Mouse (Mus musculus): ENCODE measurements around the gene Esrrg. TPM values are rescaled to one million over a fixed set of nuclear protein-coding genes. Genes with fewer than 3 reads are reported as not detected.

The Esrrg gene
- polyA plus RNA-seq, 1 experiment, result 1.0 TPM

- Histone ChIP-seq H3K27ac (ENCODE audit: control insufficient read depth, insufficient read depth, low read length) (no peak overlapping the region), H3K4me1 (replicated peaks; ENCODE audit: control insufficient read depth, insufficient read depth, low read length) (no peaks in the 10 kb centered on the region), H3K36me3 (ENCODE audit: control insufficient read depth, insufficient read depth, low read length) (no peaks in the 10 kb centered on the region), H3K27me3 (ENCODE audit: control insufficient read depth, insufficient read depth, low read length) (no peaks in the 10 kb centered on the region), H3K4me3 (ENCODE audit: control insufficient read depth, insufficient read depth, low read length) (no peak overlapping the region)
- TF ChIP-seq POLR2A (IDR thresholded peaks at IDR 0.05; ENCODE audit: control insufficient read depth, extremely low read depth, insufficient read depth, low read length, poor library complexity), result no peak
- TF ChIP-seq CTCF (IDR thresholded peaks at IDR 0.05; ENCODE audit: borderline replicate concordance, control insufficient read depth, extremely low read depth, insufficient read depth, low read length, poor library complexity), result no peak
- DNase-seq, result no peak
- 94% methylated on average over 9 of the region's 9 CpGs for WGBS
Measured at GRCm38 (mm10) chr1:187698201-187698600, 89.6 kb downstream of the Esrrg start.

GRCm38 (mm10) chr1:187700963-187701362 is 92.4 kb downstream of the Esrrg start:
- no peak for DNase-seq
- 63% methylated on average over 2 of the region's 2 CpGs for WGBS
- H3K27ac ChIP-seq (ENCODE audit: control insufficient read depth, insufficient read depth, low read length), result no peak overlapping the region
- TF ChIP-seq CTCF (IDR thresholded peaks at IDR 0.05; ENCODE audit: borderline replicate concordance, control insufficient read depth, extremely low read depth, insufficient read depth, low read length, poor library complexity), result no peak
- TF ChIP-seq POLR2A (IDR thresholded peaks at IDR 0.05; ENCODE audit: control insufficient read depth, extremely low read depth, insufficient read depth, low read length, poor library complexity), result no peak
- H3K36me3 ChIP-seq (ENCODE audit: control insufficient read depth, insufficient read depth, low read length), result no peaks in the 10 kb centered on the region
- no peaks in the 10 kb centered on the region for H3K27me3 ChIP-seq (ENCODE audit: control insufficient read depth, insufficient read depth, low read length)
- H3K4me1 ChIP-seq (replicated peaks; ENCODE audit: control insufficient read depth, insufficient read depth, low read length), result no peaks in the 10 kb centered on the region
- no peak overlapping the region for H3K4me3 ChIP-seq (ENCODE audit: control insufficient read depth, insufficient read depth, low read length)

GRCm38 (mm10) chr1:187704921-187705320 is 96.3 kb downstream of the Esrrg start:
- Histone ChIP-seq H3K4me1 (replicated peaks; ENCODE audit: control insufficient read depth, insufficient read depth, low read length) (no peaks in the 10 kb centered on the region), H3K36me3 (ENCODE audit: control insufficient read depth, insufficient read depth, low read length) (no peaks in the 10 kb centered on the region), H3K4me3 (ENCODE audit: control insufficient read depth, insufficient read depth, low read length) (no peak overlapping the region), H3K27me3 (ENCODE audit: control insufficient read depth, insufficient read depth, low read length) (no peaks in the 10 kb centered on the region), H3K27ac (ENCODE audit: control insufficient read depth, insufficient read depth, low read length) (no peak overlapping the region)
- DNase-seq, result no peak
- TF ChIP-seq CTCF (IDR thresholded peaks at IDR 0.05; ENCODE audit: borderline replicate concordance, control insufficient read depth, extremely low read depth, insufficient read depth, low read length, poor library complexity) (no peak), POLR2A (IDR thresholded peaks at IDR 0.05; ENCODE audit: control insufficient read depth, extremely low read depth, insufficient read depth, low read length, poor library complexity) (no peak)
- WGBS, result 92% methylated on average over 4 of the region's 4 CpGs

DNA sequence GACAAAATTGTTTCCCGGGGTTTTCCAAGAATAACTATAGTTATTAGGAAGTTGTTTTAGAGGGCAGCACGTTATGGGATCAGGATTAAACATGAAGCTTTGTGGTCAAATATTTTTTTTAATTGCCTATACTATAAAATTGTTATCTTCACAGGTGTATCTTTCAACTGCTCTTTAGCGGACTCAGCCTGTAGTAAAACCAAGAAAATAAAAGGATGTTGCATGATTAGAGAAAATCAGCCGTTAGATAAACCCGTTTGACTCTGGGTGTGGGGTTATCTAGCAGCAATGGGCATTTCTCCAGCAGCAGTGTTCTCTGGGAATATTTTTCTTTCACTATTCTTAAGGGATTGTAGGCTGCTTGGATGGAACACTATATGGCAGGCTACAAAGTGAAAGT is 96.8 kb downstream of the Esrrg start:
- WGBS, result 82% methylated on average over 5 of the region's 5 CpGs
- no peak for TF ChIP-seq CTCF (IDR thresholded peaks at IDR 0.05; ENCODE audit: borderline replicate concordance, control insufficient read depth, extremely low read depth, insufficient read depth, low read length, poor library complexity)
- TF ChIP-seq POLR2A (IDR thresholded peaks at IDR 0.05; ENCODE audit: control insufficient read depth, extremely low read depth, insufficient read depth, low read length, poor library complexity), result no peak
- Histone ChIP-seq H3K4me1 (replicated peaks; ENCODE audit: control insufficient read depth, insufficient read depth, low read length) (no peaks in the 10 kb centered on the region), H3K36me3 (ENCODE audit: control insufficient read depth, insufficient read depth, low read length) (no peaks in the 10 kb centered on the region), H3K4me3 (ENCODE audit: control insufficient read depth, insufficient read depth, low read length) (no peak overlapping the region), H3K27ac (ENCODE audit: control insufficient read depth, insufficient read depth, low read length) (no peak overlapping the region), H3K27me3 (ENCODE audit: control insufficient read depth, insufficient read depth, low read length) (no peaks in the 10 kb centered on the region)
- no peak for DNase-seq

DNA sequence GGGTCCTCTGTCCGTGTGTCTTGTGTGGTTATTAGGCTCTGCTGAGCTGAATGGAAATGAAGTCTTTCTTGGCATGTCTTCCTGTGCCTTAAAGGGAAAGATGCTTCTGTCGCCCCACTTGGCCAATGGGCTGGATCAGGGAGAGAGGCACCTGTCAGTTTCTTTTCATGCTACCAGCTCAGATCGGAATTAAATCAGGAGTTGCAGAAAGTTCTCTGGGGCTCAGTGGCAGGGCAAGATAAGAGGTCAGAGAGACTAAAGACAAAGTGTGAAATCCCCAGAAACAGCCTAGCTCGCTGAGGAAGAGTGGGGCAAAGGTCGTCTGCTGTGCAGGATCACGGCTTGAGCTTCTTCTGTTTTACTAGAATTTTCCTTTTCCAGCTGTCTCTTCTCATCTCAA is 97.5 kb downstream of the Esrrg start:
- no peaks in the 10 kb centered on the region for H3K27me3 ChIP-seq (ENCODE audit: control insufficient read depth, insufficient read depth, low read length)
- no peak overlapping the region for H3K4me3 ChIP-seq (ENCODE audit: control insufficient read depth, insufficient read depth, low read length)
- no peaks in the 10 kb centered on the region for H3K36me3 ChIP-seq (ENCODE audit: control insufficient read depth, insufficient read depth, low read length)
- WGBS, result 86% methylated on average over 6 of the region's 6 CpGs
- H3K27ac ChIP-seq (ENCODE audit: control insufficient read depth, insufficient read depth, low read length), result no peak overlapping the region
- TF ChIP-seq CTCF (IDR thresholded peaks at IDR 0.05; ENCODE audit: borderline replicate concordance, control insufficient read depth, extremely low read depth, insufficient read depth, low read length, poor library complexity), result no peak
- no peak for TF ChIP-seq POLR2A (IDR thresholded peaks at IDR 0.05; ENCODE audit: control insufficient read depth, extremely low read depth, insufficient read depth, low read length, poor library complexity)
- no peaks in the 10 kb centered on the region for H3K4me1 ChIP-seq (replicated peaks; ENCODE audit: control insufficient read depth, insufficient read depth, low read length)
- DNase-seq, result no peak

DNA sequence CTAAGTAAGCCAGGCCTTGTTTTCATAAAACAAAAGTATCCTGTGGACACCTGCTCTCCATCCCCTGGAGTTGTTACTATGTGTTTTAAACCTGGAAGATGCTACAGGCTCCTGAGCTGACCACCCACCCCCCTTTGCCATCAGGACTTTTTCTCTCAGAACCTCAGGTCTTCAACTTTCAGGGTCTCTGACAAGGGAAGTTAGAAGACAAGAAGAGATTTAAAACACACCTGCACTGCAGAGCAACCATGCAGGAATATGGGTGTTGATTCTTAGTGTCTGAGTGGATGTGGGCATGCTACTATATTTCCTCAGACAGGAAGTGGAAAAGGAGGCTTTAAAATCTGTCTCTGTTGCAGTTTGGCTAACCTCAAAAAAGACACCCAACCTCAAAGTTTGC is 98.6 kb downstream of the Esrrg start:
- no peak overlapping the region for H3K4me3 ChIP-seq (ENCODE audit: control insufficient read depth, insufficient read depth, low read length)
- H3K27ac ChIP-seq (ENCODE audit: control insufficient read depth, insufficient read depth, low read length), result no peak overlapping the region
- no peaks in the 10 kb centered on the region for H3K4me1 ChIP-seq (replicated peaks; ENCODE audit: control insufficient read depth, insufficient read depth, low read length)
- no peak for TF ChIP-seq POLR2A (IDR thresholded peaks at IDR 0.05; ENCODE audit: control insufficient read depth, extremely low read depth, insufficient read depth, low read length, poor library complexity)
- no peak for TF ChIP-seq CTCF (IDR thresholded peaks at IDR 0.05; ENCODE audit: borderline replicate concordance, control insufficient read depth, extremely low read depth, insufficient read depth, low read length, poor library complexity)
- no peak for DNase-seq
- H3K36me3 ChIP-seq (ENCODE audit: control insufficient read depth, insufficient read depth, low read length), result no peaks in the 10 kb centered on the region
- H3K27me3 ChIP-seq (ENCODE audit: control insufficient read depth, insufficient read depth, low read length), result no peaks in the 10 kb centered on the region

DNA sequence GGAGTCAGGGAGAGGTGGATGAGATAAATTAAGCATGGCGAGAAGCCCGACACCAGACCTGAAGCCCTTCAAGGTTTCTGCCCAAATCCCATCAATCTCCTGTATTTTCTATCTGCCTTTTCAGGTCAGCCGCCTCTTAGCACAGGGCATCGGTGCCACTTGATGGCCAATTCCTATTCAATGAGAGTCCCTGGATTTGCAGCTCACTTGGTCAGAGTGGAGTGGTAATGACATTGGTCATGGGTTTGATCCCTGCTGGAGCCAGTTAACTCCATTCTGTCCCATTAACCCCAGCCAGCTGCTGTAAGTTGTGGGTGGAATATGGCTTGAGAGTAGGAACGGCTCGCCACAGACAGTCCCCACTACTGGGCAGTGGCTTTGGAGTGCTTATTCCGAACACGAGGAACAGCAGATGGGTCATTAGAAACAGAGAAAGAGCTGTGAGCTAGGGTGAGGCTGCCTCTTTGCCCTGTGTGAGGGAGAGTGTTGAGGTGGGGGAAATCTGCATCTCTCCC is 101.9 kb downstream of the Esrrg start:
- Histone ChIP-seq H3K4me1 (replicated peaks; ENCODE audit: control insufficient read depth, insufficient read depth, low read length) (no peaks in the 10 kb centered on the region), H3K4me3 (ENCODE audit: control insufficient read depth, insufficient read depth, low read length) (no peak overlapping the region), H3K27me3 (ENCODE audit: control insufficient read depth, insufficient read depth, low read length) (no peaks in the 10 kb centered on the region), H3K27ac (ENCODE audit: control insufficient read depth, insufficient read depth, low read length) (no peak overlapping the region), H3K36me3 (ENCODE audit: control insufficient read depth, insufficient read depth, low read length) (no peaks in the 10 kb centered on the region)
- no peak for DNase-seq
- TF ChIP-seq POLR2A (IDR thresholded peaks at IDR 0.05; ENCODE audit: control insufficient read depth, extremely low read depth, insufficient read depth, low read length, poor library complexity) (no peak), CTCF (IDR thresholded peaks at IDR 0.05; ENCODE audit: borderline replicate concordance, control insufficient read depth, extremely low read depth, insufficient read depth, low read length, poor library complexity) (no peak)
- 93% methylated on average over 8 of the region's 8 CpGs for WGBS
